ENCODE assay signal across 10 mouse cellular contexts in the genomic region with DNA sequence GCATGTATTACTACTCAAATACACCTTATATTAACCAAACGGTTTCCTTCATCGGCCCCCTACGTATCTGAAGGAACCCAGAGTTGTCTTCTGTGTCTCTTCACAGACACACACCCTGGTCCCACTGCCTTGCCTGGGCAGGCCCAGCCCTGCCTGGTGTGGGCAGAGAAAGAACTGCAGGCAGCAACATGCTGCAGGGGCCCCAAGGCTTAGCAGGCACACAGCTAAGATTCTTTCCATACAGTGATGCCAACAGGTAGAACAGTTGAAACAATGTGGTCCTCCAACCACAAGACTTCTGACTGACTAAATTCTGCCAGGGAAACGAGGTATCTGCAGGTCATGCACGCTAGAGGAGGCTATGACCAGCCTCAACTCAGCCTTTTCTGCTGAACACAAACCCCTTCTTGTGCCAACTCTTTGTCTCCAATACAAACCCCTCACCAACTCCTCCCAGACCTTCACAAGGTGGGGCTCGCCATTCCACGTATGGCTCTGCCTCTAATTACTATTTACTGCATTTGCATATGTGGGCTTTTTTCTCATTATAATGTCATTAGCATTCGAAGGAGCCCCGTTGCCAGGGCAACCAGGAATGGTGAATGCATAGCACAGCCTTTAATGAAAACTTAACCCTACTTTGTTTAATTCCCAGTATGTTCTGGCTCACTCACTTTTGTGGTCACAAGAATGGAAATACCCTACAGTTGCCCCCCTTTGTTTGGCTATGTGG. TPM values are rescaled to one million over a fixed set of nuclear protein-coding genes. Genes with fewer than 3 reads are reported as not detected.
A peak's percentile ranks its signal among the peaks of the same experiment; 100 is the strongest.
DNase-seq lines count a peak whose midpoint lies in the region; ATAC-seq lines count a peak whose summit lies in the region.
"Had no signal": no experiment of that assay in that cellular context is flagged by ENCODE, and none has a peak within 500 bp of the region (broad histone marks: within the 10 kb centered on the region; RNA-seq: fewer than 3 reads in every experiment).

No protein-coding gene starts in this region.

- H3K4me1 ChIP-seq in embryonic facial prominence, embryonic 11.5 days (ENCODE audit: control insufficient read depth, insufficient read depth, low read length) = 0 out of 2 replicates have a peak, but pooled peaks cover 2% of the 10 kb centered on the region
- no peaks in the 10 kb centered on the region for H3K4me1 ChIP-seq in intestine, embryonic 15.5 days (replicated peaks)

- no peaks in the 10 kb centered on the region for H3K9me3 ChIP-seq in embryonic facial prominence, embryonic 11.5 days (replicated peaks; ENCODE audit: control insufficient read depth, low read length)
- H3K9me3 ChIP-seq in intestine, embryonic 15.5 days = no peaks in the 10 kb centered on the region
- H3K9me3 ChIP-seq: heart, embryonic 13.5 days had no signal

- peak; percentile 66 for ATAC-seq in embryonic facial prominence, embryonic 11.5 days (replicated peaks; ENCODE audit: insufficient number of reproducible peaks, low FRiP score, low TSS enrichment, low read depth)
- peak; percentile 81 for ATAC-seq in inflammation-experienced regulatory T-cells, adult 6 months
- no peak for ATAC-seq in intestine, embryonic 15.5 days

- H3K4me2 ChIP-seq in embryonic facial prominence, embryonic 11.5 days (ENCODE audit: low read depth, low read length) = no peak overlapping the region
- H3K4me2 ChIP-seq in intestine, embryonic 15.5 days (replicated peaks) = no peak overlapping the region
- H3K4me2 ChIP-seq: heart, embryonic 13.5 days; lung, embryonic 14.5 days had no signal

- H3K4me3 ChIP-seq in embryonic facial prominence, embryonic 11.5 days (ENCODE audit: low read depth, low read length) = no peak overlapping the region
- no peak overlapping the region for H3K4me3 ChIP-seq in intestine, embryonic 15.5 days (replicated peaks)
- H3K4me3 ChIP-seq: heart, embryonic 13.5 days had no signal

- H3K27me3 ChIP-seq in embryonic facial prominence, embryonic 11.5 days (ENCODE audit: control insufficient read depth, insufficient read depth, low read length) = no peaks in the 10 kb centered on the region
- no peaks in the 10 kb centered on the region for H3K27me3 ChIP-seq in intestine, embryonic 15.5 days (replicated peaks)
- H3K27me3 ChIP-seq: heart, embryonic 13.5 days had no signal

- no peak overlapping the region for H3K27ac ChIP-seq in embryonic facial prominence, embryonic 11.5 days (replicated peaks; ENCODE audit: low read depth, low read length)
- no peak overlapping the region for H3K27ac ChIP-seq in intestine, embryonic 15.5 days
- H3K27ac ChIP-seq: heart, embryonic 13.5 days had no signal

- H3K36me3 ChIP-seq in embryonic facial prominence, embryonic 11.5 days (replicated peaks; ENCODE audit: control insufficient read depth, insufficient read depth, low read depth, low read length) = no peaks in the 10 kb centered on the region
- no peaks in the 10 kb centered on the region for H3K36me3 ChIP-seq in intestine, embryonic 15.5 days
- H3K36me3 ChIP-seq: heart, embryonic 13.5 days had no signal

- DNase-seq in layer of hippocampus, adult 9-11 months = peak; percentile 45
- no peak for DNase-seq in layer of hippocampus, postnatal 25 days (ENCODE audit: extremely low spot score in 1 of 2, low spot score in 1 of 2)
- DNase-seq in embryonic facial prominence, embryonic 11.5 days (ENCODE audit: low spot score) = peak; percentile 38
- DNase-seq in right cerebral cortex, postnatal 14 days = peak; percentile 42
- no peak for DNase-seq in thymus, adult 18-20 months
- no peak for DNase-seq in adrenal gland, postnatal 4 days (ENCODE audit: low spot score in 2 of 2)
- DNase-seq: lung, embryonic 14.5 days had no signal

- WGBS in embryonic facial prominence, embryonic 11.5 days = 50% methylated on average over 9 of the region's 9 CpGs
- 68% methylated on average over 9 of the region's 9 CpGs for WGBS in intestine, embryonic 15.5 days

- no peak overlapping the region for H3K9ac ChIP-seq in embryonic facial prominence, embryonic 11.5 days (replicated peaks; ENCODE audit: low read length)
- H3K9ac ChIP-seq in intestine, embryonic 15.5 days = no peak overlapping the region
- H3K9ac ChIP-seq: heart, embryonic 13.5 days; lung, embryonic 14.5 days had no signal

RNA-seq across cellular contexts. Expression of gene Atg10, which starts 45.2 kb away (rescaled TPM):
- 10 to 100 TPM; 14.2 to 15.3 TPM for total RNA-seq in layer of hippocampus, postnatal 25 days (2021)
- 16.3 and 16.6 TPM in 2 replicates for polyA plus RNA-seq in embryonic facial prominence, embryonic 11.5 days (2014; fragmentation: Nextera tagmentation; extraction: Ambion mirVana)
- polyA plus RNA-seq in inflammation-experienced regulatory T-cells, adult 6 months (2017; shearing (Covaris generic)) = 10 to 100 TPM; 20.8 to 26.7 (median 22.3) TPM
- 10 to 100 TPM; 22.4 to 23.4 TPM for total RNA-seq in adrenal gland, postnatal 4 days (2021)
- polyA plus RNA-seq in intestine, embryonic 15.5 days (2015; fragmentation: Nextera tagmentation; extraction: Ambion mirVana) = 14.6 and 14.9 TPM in 2 replicates

Comparison
In these comparisons a context has a peak if more than half of its experiments do, and no peak if none do; other contexts are left out.
1. DNase-seq: peak in layer of hippocampus, adult 9-11 months (single experiment), embryonic facial prominence, embryonic 11.5 days (single experiment) and right cerebral cortex, postnatal 14 days (single experiment); none in layer of hippocampus, postnatal 25 days (0 of 2), thymus, adult 18-20 months (0 of 2) and adrenal gland, postnatal 4 days (0 of 2).